Mouse (Mus musculus) stomach, postnatal 0 days (tissue): ENCODE results near the gene Flnb. TPM values are rescaled to one million over a fixed set of nuclear protein-coding genes. Genes with fewer than 3 reads are reported as not detected.

Source experiments
- ATAC-seq: fragments of 200-750 bp; cut with Nextera tagmentation; 2 replicates; pipeline ENCODE4 v1.8.0; 2017; ENCODE audit not compliant: low FRiP score, low TSS enrichment
- DNase-seq: peaks from one replicate; pipeline ENCODE4 v3.0.0-alpha.2; 2016; ENCODE audit warnings: low spot score
- H3K27ac ChIP-seq: fragments of 300-500 bp; sonication (generic); replicated peaks from 2 replicates; pipeline ENCODE4 v1.5.1; 2014; ENCODE audit warnings: mild to moderate bottlenecking, control low read depth
- H3K27me3 ChIP-seq: fragments of 300-500 bp; sonication (generic); 2 replicates; pipeline ENCODE4 v1.6.1; 2014; ENCODE audit warnings: low read length; ENCODE audit not compliant: control insufficient read depth, insufficient read depth
- H3K36me3 ChIP-seq: fragments of 300-500 bp; sonication (generic); 2 replicates; pipeline ENCODE4 v1.6.1; 2014; ENCODE audit warnings: low read length, mixed read lengths; ENCODE audit not compliant: control insufficient read depth, insufficient read depth
- H3K4me1 ChIP-seq: fragments of 300-500 bp; sonication (generic); replicated peaks from 2 replicates; pipeline ENCODE4 v1.6.1; 2014; ENCODE audit warnings: antibody characterized with exemption; ENCODE audit not compliant: control insufficient read depth, insufficient read depth
- H3K4me2 ChIP-seq: fragments of 300-500 bp; sonication (generic); replicated peaks from 2 replicates; pipeline ENCODE4 v1.6.1; 2014; ENCODE audit warnings: low read depth, mild to moderate bottlenecking, control low read depth, moderate library complexity
- H3K4me3 ChIP-seq: fragments of 300-500 bp; sonication (generic); 2 replicates; pipeline ENCODE4 v1.5.1; 2014; ENCODE audit warnings: low read depth, low read length, control low read depth
- H3K9ac ChIP-seq: fragments of 300-500 bp; sonication (generic); 2 replicates; pipeline ENCODE4 v1.6.1; 2014; ENCODE audit warnings: mild to moderate bottlenecking, low read length, control low read depth, mixed read lengths
- H3K9me3 ChIP-seq: fragments of 300-500 bp; sonication (generic); 2 replicates; pipeline ENCODE4 v1.6.1; 2016; ENCODE audit warnings: low read length; ENCODE audit not compliant: control insufficient read depth
- CTCF ChIP-seq: IDR thresholded peaks from 2 replicates; pipeline ENCODE4 v1.5.1; 2016; ENCODE audit warnings: antibody characterized with exemption, low read depth, mild to moderate bottlenecking, moderate library complexity
- EP300 ChIP-seq: optimal IDR thresholded peaks from 2 replicates; pipeline ENCODE3; 2016; ENCODE audit warnings: antibody characterized with exemption
- WGBS: fragments of 180-500 bp; shearing (Covaris S2); extraction: QIAGEN DNeasy Blood & Tissue Kit; methylation state at CpG from one replicate; pipeline ENCODE4 v1.1.7; 2014; 5-methylcytosine and 5-hydroxymethylcytosine counted together
- polyA plus RNA-seq: library from polyadenylated mRNA; unstranded; fragments of >200 nt; fragmentation: Nextera tagmentation; extraction: Ambion mirVana; gene quantifications from 2 replicates; pipeline ENCODE4 v1.2.1, GENCODE M21; 2015

Flnb gene
- polyA plus RNA-seq, 1 experiment from 2014 or later: 8.3 TPM

DNA sequence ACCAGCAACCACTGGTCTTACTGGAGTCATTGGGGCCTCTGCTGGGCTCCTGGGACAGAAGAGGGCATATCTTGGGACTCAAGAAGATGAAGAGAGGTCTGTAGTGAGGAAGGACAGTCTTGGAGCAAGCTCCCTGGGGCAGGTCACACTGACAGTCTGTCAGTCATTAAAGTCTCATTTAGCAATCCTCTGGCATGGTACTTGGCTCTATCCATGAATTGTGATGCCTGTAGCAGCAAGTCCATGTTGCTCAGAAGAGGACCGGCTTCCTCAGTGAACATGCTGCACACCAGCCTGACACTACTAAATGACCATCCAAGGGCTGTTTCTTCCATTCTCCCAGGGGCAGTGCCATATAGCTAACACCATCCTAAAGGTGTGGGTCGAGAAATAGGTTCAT lies 144.9 kb downstream of the Flnb start:
- H3K4me2 ChIP-seq: no peak overlapping the region
- H3K27me3 ChIP-seq: no peaks in the 10 kb centered on the region
- TF ChIP-seq CTCF (no peak), EP300 (no peak)
- WGBS: 84% methylated on average over 2 of the region's 2 CpGs
- H3K4me3 ChIP-seq: no peak overlapping the region
- no peaks in the 10 kb centered on the region for H3K9me3 ChIP-seq
- no peak for ATAC-seq
- no peak overlapping the region for H3K27ac ChIP-seq
- no peak overlapping the region for H3K9ac ChIP-seq
- H3K36me3 ChIP-seq: no peaks in the 10 kb centered on the region
- no peaks in the 10 kb centered on the region for H3K4me1 ChIP-seq
- no peak for DNase-seq

DNA sequence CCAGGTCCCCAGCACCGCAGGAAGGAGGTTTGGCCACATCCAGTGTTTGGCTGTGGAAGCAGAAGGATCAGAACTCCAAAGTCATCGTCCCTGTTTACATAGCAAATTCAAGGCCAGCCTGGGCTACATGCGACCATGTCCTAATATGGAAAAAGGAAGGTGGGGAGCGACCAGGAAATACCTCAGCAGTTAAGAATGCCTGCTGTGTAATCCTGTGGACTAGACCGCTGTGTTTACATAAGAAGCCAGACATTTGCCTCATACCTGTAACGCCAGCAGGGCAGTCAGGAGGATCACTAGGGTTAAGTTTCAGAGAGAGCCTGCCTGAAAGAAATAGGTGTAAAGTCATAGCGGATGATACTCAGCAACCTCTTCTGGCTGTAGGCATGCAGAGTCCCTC lies 145.4 kb downstream of the Flnb start:
- WGBS: 42% methylated on average over 7 of the region's 7 CpGs

DNA sequence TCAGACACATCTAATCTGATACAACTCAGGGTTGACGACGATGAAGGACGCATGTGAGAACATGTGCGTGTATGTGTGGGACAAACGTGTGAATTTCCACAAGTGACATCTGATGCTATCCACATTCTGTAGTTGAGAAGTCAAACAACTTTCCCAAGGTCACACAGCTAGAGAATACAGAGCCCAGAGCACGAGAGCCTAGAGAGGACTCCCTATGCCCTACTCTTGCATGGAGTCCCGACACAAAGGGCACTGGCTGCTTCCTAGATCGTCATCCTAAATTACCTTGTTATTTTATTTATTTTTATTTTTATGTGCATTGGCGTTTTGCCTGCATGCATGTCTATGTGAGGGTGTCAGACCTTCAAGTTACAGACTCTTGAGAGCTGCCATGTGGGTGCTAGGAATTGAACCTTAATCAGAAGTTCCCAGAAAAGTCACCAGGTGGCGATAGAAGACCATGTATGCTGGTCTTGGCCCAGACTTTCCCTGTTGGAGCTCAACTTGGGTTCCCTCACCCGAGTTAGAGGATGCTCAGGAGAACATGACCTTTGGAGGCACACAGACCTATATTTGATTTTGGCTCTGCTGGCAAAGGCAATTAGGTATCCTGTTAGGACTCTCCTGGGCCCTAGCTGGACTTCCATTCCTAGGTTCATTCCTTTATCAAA lies 146.6 kb downstream of the Flnb start:
- Histone ChIP-seq H3K27ac (no peak overlapping the region), H3K36me3 (no peaks in the 10 kb centered on the region), H3K4me2 (no peak overlapping the region), H3K4me3 (no peak overlapping the region), H3K9me3 (no peaks in the 10 kb centered on the region), H3K4me1 (no peaks in the 10 kb centered on the region), H3K9ac (no peak overlapping the region), H3K27me3 (no peaks in the 10 kb centered on the region)
- ATAC-seq (peak; percentile 66), DNase-seq (peak; percentile 71)
- no peak for TF ChIP-seq EP300
- TF ChIP-seq CTCF: peak; percentile 93
- WGBS: 47% methylated on average over 11 of the region's 11 CpGs

More for the DNA sequence above, 145.4 kb downstream of the Flnb start:
- H3K27me3 ChIP-seq: no peaks in the 10 kb centered on the region
- no peaks in the 10 kb centered on the region for H3K9me3 ChIP-seq
- H3K27ac ChIP-seq: no peak overlapping the region
- DNase-seq (no peak), ATAC-seq (peak; percentile 60)
- no peak overlapping the region for H3K4me3 ChIP-seq
- H3K36me3 ChIP-seq: no peaks in the 10 kb centered on the region
- no peaks in the 10 kb centered on the region for H3K4me1 ChIP-seq
- TF ChIP-seq EP300: no peak
- TF ChIP-seq CTCF: no peak
- H3K9ac ChIP-seq: no peak overlapping the region
- no peak overlapping the region for H3K4me2 ChIP-seq

DNA sequence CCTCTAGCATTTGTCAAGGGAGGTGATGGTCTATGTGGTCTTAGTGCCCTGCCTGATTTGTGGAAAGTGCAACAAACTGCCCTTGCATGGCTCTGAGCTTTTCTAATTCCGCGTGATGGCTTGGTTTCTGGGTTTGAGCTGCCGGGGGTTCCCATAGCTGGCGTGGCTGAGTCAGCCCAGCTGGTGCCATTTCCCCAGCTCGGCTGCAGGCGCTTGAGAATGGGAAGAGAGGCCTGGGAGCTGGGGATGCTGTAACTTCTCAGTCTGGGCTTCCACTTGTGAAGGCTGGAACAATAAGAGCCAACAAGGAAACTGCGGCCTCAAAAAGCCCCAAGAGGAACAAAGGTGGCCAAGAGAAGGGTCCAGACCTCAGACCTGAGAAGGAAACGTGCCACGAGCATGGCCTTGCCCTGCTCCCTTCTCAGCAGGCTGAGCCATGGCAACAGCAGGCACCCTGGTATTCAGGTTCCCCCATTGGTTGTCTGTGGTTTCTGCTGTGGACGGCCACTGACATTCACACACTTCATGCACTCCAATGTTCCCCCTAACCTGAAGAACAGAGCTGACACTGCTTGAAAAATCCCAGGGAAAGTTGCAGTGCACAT lies 154.2 kb downstream of the Flnb start:
- 51% methylated on average over 10 of the region's 10 CpGs for WGBS
- Histone ChIP-seq H3K27ac (no peak overlapping the region), H3K9me3 (no peaks in the 10 kb centered on the region), H3K4me2 (no peak overlapping the region), H3K4me1 (no peaks in the 10 kb centered on the region), H3K4me3 (no peak overlapping the region), H3K36me3 (no peaks in the 10 kb centered on the region), H3K27me3 (no peaks in the 10 kb centered on the region), H3K9ac (no peak overlapping the region)
- TF ChIP-seq EP300 (no peak), CTCF (no peak)
- ATAC-seq: no peak
- DNase-seq: no peak

DNA sequence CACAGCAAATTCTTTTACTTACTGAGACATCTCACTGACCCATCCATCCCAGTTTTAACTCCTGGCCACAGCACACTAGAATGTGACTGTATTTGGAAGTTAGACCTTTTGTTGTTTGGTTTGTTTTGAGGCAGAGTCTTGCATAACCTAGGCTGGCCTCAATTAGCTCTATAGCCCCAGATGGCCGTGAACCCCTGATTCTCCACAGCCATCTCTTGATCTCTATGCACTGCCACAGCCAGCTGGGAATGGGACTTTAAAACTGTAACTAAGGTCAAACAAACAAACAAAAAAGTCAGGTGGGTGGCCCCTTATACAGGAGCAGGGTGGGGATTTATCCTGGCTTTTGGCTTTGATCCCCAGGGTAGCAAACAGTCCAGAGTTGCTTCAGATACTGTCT lies 156.9 kb downstream of the Flnb start:
- ATAC-seq (no peak), DNase-seq (no peak)
- H3K9me3 ChIP-seq: no peaks in the 10 kb centered on the region
- no peak overlapping the region for H3K9ac ChIP-seq
- no peak overlapping the region for H3K27ac ChIP-seq
- no peak overlapping the region for H3K4me2 ChIP-seq
- H3K4me1 ChIP-seq: no peaks in the 10 kb centered on the region
- H3K36me3 ChIP-seq: no peaks in the 10 kb centered on the region
- 64% methylated on average over 1 of the region's 1 CpGs for WGBS
- no peaks in the 10 kb centered on the region for H3K27me3 ChIP-seq
- no peak overlapping the region for H3K4me3 ChIP-seq
- TF ChIP-seq EP300 (no peak), CTCF (no peak)

DNA sequence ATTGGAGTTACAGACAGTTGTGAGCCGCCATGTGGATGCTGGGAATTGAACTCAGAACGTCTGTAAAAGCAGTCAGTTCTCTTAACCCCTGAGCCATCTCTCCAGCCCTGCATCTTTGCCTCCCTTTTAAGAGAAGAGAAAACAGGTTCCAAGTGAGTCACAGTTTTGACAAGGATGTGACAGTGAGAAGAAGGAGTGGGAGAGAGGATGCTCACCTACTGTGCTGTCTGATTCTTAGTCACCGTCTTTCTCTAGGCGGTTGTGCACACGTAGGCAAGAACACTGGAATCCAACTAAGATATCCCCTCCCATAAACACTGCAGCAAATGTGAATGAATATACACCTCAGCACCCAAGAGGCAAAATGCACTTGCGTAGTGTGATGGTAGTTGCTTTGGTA lies 157.4 kb downstream of the Flnb start:
- H3K27me3 ChIP-seq: no peaks in the 10 kb centered on the region
- H3K9ac ChIP-seq: no peak overlapping the region
- no peak overlapping the region for H3K27ac ChIP-seq
- DNase-seq: no peak
- H3K4me1 ChIP-seq: no peaks in the 10 kb centered on the region
- H3K4me2 ChIP-seq: no peak overlapping the region
- no peak overlapping the region for H3K4me3 ChIP-seq
- WGBS: 77% methylated on average over 6 of the region's 6 CpGs
- TF ChIP-seq EP300: no peak
- TF ChIP-seq CTCF: no peak
- ATAC-seq: no peak
- no peaks in the 10 kb centered on the region for H3K36me3 ChIP-seq
- H3K9me3 ChIP-seq: no peaks in the 10 kb centered on the region
